Mouse (Mus musculus): Measurements from ENCODE around the gene Klhl36. TPM values are rescaled to one million over a fixed set of nuclear protein-coding genes. Genes with fewer than 3 reads are reported as not detected.
"Not testable (repeated sequence)": the region's sequence is repeated elsewhere in the genome, so short reads cannot be mapped to it uniquely, and the experiment has no call there.

The Klhl36 gene
- polyA plus RNA-seq, 1 experiment from 2014 or later, result 11.9 TPM

GRCm38 (mm10) chr8:119838983-119839340 lies 23.1 kb upstream of the Klhl36 start:
- DNase-seq (ENCODE audit: low spot score) (no peak), ATAC-seq (no peak)
- Histone ChIP-seq H3K9me3 (replicated peaks; ENCODE audit: control insufficient read depth, low read length) (no peaks in the 10 kb centered on the region), H3K9ac (ENCODE audit: low read length) (peak overlapping the region; percentile 79), H3K27me3 (replicated peaks; ENCODE audit: control insufficient read depth, insufficient read depth, low read length) (no peaks in the 10 kb centered on the region), H3K36me3 (ENCODE audit: control insufficient read depth, insufficient read depth, low read length) (no peaks in the 10 kb centered on the region), H3K4me2 (ENCODE audit: low read length) (peak overlapping the region; percentile 75), H3K4me3 (ENCODE audit: low read depth, low read length) (peak overlapping the region; percentile 75), H3K27ac (ENCODE audit: low read depth, low read length) (peak overlapping the region; percentile 45), H3K4me1 (ENCODE audit: control insufficient read depth, insufficient read depth, low read length) (peaks cover 20% of the 10 kb centered on the region)
- 54% methylated on average over 4 of the region's 4 CpGs for WGBS

DNA sequence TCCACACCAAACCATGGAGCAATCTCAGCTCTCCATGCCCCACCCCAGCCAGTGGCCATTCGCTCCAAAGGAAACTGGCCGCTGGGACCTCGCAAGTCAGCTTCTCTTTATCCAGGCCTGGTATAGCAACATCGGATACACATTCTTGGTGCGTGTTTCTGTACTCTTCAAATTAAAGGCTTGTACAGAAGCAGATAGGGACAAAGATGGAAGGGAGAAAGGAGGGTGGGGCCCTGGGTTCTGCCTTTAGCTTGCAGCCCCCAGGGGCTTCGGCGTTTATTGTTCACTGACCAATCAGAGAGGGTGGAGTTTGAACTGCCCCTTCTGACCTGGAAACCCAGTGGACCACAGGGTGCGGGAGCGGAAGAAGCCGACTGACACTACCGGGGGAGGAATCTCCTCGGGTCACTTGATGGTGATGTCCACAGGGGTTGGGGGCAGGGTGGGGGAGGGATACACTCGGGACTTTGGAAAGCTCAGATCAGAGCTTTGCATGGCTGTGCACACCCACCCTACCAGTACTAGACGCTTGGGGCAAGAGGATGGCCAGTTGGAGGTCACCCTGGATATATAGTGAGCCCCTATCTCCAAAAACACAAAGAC lies 22.5 kb upstream of the Klhl36 start:
- Histone ChIP-seq H3K9me3 (replicated peaks; ENCODE audit: control insufficient read depth, low read length) (no peaks in the 10 kb centered on the region), H3K9ac (ENCODE audit: low read length) (peak overlapping the region; percentile 79), H3K27ac (ENCODE audit: low read depth, low read length) (peak overlapping the region; percentile 45; the same call in 1 of the 2 replicates), H3K4me2 (ENCODE audit: low read length) (peak overlapping the region; percentile 75), H3K4me3 (ENCODE audit: low read depth, low read length) (peak overlapping the region; percentile 75), H3K36me3 (ENCODE audit: control insufficient read depth, insufficient read depth, low read length) (no peaks in the 10 kb centered on the region), H3K27me3 (replicated peaks; ENCODE audit: control insufficient read depth, insufficient read depth, low read length) (no peaks in the 10 kb centered on the region), H3K4me1 (ENCODE audit: control insufficient read depth, insufficient read depth, low read length) (peaks cover 20% of the 10 kb centered on the region)
- ATAC-seq (no peak), DNase-seq (ENCODE audit: low spot score) (no peak)
- WGBS, result 15% methylated on average over 14 of the region's 14 CpGs

GRCm38 (mm10) chr8:119840275-119840808 lies 21.7 kb upstream of the Klhl36 start, which contains the start of gene Cotl1:
TSS of gene Cotl1 (minus strand) at chr8:119840544.
- Histone ChIP-seq H3K4me2 (ENCODE audit: low read length) (peak within 1 kb of the TSS; percentile 75), H3K4me1 (ENCODE audit: control insufficient read depth, insufficient read depth, low read length) (peaks cover 20% of the 10 kb centered on the region), H3K9ac (ENCODE audit: low read length) (peak within 1 kb of the TSS; percentile 79), H3K9me3 (replicated peaks; ENCODE audit: control insufficient read depth, low read length) (no peaks in the 10 kb centered on the region), H3K27me3 (replicated peaks; ENCODE audit: control insufficient read depth, insufficient read depth, low read length) (no peaks in the 10 kb centered on the region), H3K4me3 (ENCODE audit: low read depth, low read length) (peak within 1 kb of the TSS; percentile 75), H3K27ac (ENCODE audit: low read depth, low read length) (peak within 1 kb of the TSS; percentile 68), H3K36me3 (ENCODE audit: control insufficient read depth, insufficient read depth, low read length) (no peaks in the 10 kb centered on the region)
- DNase-seq (ENCODE audit: low spot score) (peak; percentile 99), ATAC-seq (peak; percentile 97)
- WGBS, result under 1% methylated on average over 52 of the region's 57 CpGs

GRCm38 (mm10) chr8:119840905-119841411 lies 21.1 kb upstream of the Klhl36 start:
- peak overlapping the region; percentile 75 for H3K4me3 ChIP-seq (ENCODE audit: low read depth, low read length)
- H3K27ac ChIP-seq (ENCODE audit: low read depth, low read length), result peak overlapping the region; percentile 68
- DNase-seq (ENCODE audit: low spot score) (no peak), ATAC-seq (peak; percentile 27)
- H3K27me3 ChIP-seq (replicated peaks; ENCODE audit: control insufficient read depth, insufficient read depth, low read length), result no peaks in the 10 kb centered on the region
- H3K4me1 ChIP-seq (ENCODE audit: control insufficient read depth, insufficient read depth, low read length), result peaks cover 17% of the 10 kb centered on the region
- peak overlapping the region; percentile 29; the same call in 1 of the 2 replicates for H3K9ac ChIP-seq (ENCODE audit: low read length)
- peak overlapping the region; percentile 75 for H3K4me2 ChIP-seq (ENCODE audit: low read length)
- H3K9me3 ChIP-seq (replicated peaks; ENCODE audit: control insufficient read depth, low read length), result no peaks in the 10 kb centered on the region
- 9% methylated on average over 8 of the region's 8 CpGs for WGBS
- no peaks in the 10 kb centered on the region for H3K36me3 ChIP-seq (ENCODE audit: control insufficient read depth, insufficient read depth, low read length)

DNA sequence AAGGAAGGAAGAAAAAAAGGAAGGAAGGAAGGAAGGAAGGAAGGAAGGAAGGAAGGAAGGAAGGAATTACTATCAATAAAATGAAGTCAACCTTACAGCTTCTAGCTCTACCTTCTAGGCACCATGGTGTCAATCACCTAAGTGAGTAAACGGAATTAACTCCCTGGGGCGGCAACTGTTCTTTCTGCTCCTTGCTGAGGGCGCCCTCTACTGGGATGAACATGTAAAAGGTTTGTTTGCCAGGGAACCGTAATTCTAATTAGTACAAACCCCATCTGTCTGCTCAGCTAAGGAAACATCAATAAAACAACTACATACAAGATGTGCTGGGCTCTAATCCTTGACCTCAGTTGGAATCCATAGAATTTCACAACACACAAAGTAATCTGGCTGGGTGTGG lies 18.6 kb upstream of the Klhl36 start:
- Histone ChIP-seq H3K36me3 (ENCODE audit: control insufficient read depth, insufficient read depth, low read length) (no peaks in the 10 kb centered on the region), H3K27ac (ENCODE audit: low read depth, low read length) (no peak overlapping the region), H3K4me2 (ENCODE audit: low read length) (no peak overlapping the region), H3K9ac (ENCODE audit: low read length) (no peak overlapping the region), H3K27me3 (replicated peaks; ENCODE audit: control insufficient read depth, insufficient read depth, low read length) (no peaks in the 10 kb centered on the region), H3K9me3 (replicated peaks; ENCODE audit: control insufficient read depth, low read length) (no peaks in the 10 kb centered on the region), H3K4me3 (ENCODE audit: low read depth, low read length) (no peak overlapping the region), H3K4me1 (ENCODE audit: control insufficient read depth, insufficient read depth, low read length) (peaks cover 13% of the 10 kb centered on the region)
- ATAC-seq (no peak), DNase-seq (ENCODE audit: low spot score) (peak; percentile 91)
- WGBS, result 2% methylated on average over 4 of the region's 4 CpGs

GRCm38 (mm10) chr8:119844577-119844976 lies 17.5 kb upstream of the Klhl36 start:
- DNase-seq (ENCODE audit: low spot score) (no peak), ATAC-seq (no peak)
- no peak overlapping the region for H3K9ac ChIP-seq (ENCODE audit: low read length)
- WGBS, result 39% methylated on average over 8 of the region's 8 CpGs
- no peaks in the 10 kb centered on the region for H3K27me3 ChIP-seq (replicated peaks; ENCODE audit: control insufficient read depth, insufficient read depth, low read length)
- H3K4me3 ChIP-seq (ENCODE audit: low read depth, low read length), result no peak overlapping the region
- peaks cover 7% of the 10 kb centered on the region; the same call in 1 of the 2 replicates for H3K4me1 ChIP-seq (ENCODE audit: control insufficient read depth, insufficient read depth, low read length)
- no peaks in the 10 kb centered on the region for H3K36me3 ChIP-seq (ENCODE audit: control insufficient read depth, insufficient read depth, low read length)
- H3K27ac ChIP-seq (ENCODE audit: low read depth, low read length), result no peak overlapping the region
- H3K4me2 ChIP-seq (ENCODE audit: low read length), result no peak overlapping the region
- no peaks in the 10 kb centered on the region for H3K9me3 ChIP-seq (replicated peaks; ENCODE audit: control insufficient read depth, low read length)

DNA sequence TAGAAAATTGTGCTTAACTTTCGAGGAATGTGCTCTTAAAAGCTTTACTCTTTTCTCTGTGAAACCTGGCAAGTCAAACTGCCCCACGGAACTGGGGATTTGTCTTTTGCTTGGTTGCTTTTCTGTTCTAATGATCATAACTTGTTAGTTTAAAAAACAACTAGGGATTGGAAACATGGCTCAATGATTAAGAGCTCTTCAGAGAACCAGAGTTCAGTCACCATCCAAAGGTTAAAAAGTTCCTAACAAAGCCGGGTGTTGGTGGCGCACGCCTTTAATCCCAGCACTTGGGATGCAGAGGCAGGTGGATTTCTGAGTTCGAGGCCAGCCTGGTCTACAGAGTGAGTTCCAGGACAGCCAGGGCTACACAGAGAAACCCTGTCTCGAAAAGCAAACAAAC lies 16.3 kb upstream of the Klhl36 start:
- WGBS, result 80% methylated on average over 7 of the region's 7 CpGs
- not testable (repeated sequence) for DNase-seq (ENCODE audit: low spot score)

DNA sequence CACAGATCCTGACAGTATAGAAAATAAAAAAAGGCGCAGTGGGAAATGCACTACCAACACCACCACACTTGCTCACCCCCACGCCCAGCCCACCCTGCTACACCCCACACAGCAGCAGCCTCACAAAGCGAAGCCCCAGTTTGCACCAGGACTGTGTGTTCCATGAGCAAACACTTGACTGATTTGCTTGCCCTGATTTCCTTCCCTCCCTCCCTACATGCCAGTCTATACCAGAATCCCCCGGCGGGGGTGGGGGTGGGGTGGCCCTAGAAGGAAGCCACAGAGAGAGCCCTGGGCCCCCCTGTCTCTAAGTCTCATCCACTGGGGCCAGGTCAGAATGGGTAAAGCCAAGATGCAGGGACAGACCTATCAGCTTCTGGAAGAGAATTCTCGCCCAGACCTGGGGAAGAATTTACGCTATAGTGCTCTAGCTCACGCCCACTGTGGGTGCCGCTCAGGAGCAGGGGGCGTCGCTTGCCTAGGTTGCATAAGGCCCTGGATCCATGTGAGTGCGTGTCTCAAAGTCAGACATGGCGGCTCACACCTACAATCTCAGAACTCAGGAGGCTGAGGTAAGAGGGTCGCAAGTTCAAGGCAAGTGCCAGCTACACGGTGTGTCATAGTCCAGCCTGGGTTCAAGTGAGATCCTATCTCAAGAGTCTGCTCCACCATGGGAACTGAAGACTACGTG lies 14.7 kb upstream of the Klhl36 start:
- DNase-seq (ENCODE audit: low spot score), result no peak
- H3K9ac ChIP-seq (ENCODE audit: low read length), result no peak overlapping the region
- H3K27ac ChIP-seq (ENCODE audit: low read depth, low read length), result no peak overlapping the region
- H3K4me1 ChIP-seq (ENCODE audit: control insufficient read depth, insufficient read depth, low read length), result no peaks in the 10 kb centered on the region
- H3K36me3 ChIP-seq (ENCODE audit: control insufficient read depth, insufficient read depth, low read length), result no peaks in the 10 kb centered on the region
- H3K27me3 ChIP-seq (replicated peaks; ENCODE audit: control insufficient read depth, insufficient read depth, low read length), result no peaks in the 10 kb centered on the region
- WGBS, result 86% methylated on average over 16 of the region's 16 CpGs
- no peak for ATAC-seq
- no peak overlapping the region for H3K4me3 ChIP-seq (ENCODE audit: low read depth, low read length)
- H3K9me3 ChIP-seq (replicated peaks; ENCODE audit: control insufficient read depth, low read length), result no peaks in the 10 kb centered on the region
- H3K4me2 ChIP-seq (ENCODE audit: low read length), result no peak overlapping the region

More for the DNA sequence above, 16.3 kb upstream of the Klhl36 start:
- not testable (repeated sequence) for H3K27ac ChIP-seq (ENCODE audit: low read depth, low read length); H3K4me3 ChIP-seq (ENCODE audit: low read depth, low read length); H3K9me3 ChIP-seq (replicated peaks; ENCODE audit: control insufficient read depth, low read length); H3K4me1 ChIP-seq (ENCODE audit: control insufficient read depth, insufficient read depth, low read length); H3K36me3 ChIP-seq (ENCODE audit: control insufficient read depth, insufficient read depth, low read length); H3K9ac ChIP-seq (ENCODE audit: low read length); H3K4me2 ChIP-seq (ENCODE audit: low read length); H3K27me3 ChIP-seq (replicated peaks; ENCODE audit: control insufficient read depth, insufficient read depth, low read length); ATAC-seq

DNA sequence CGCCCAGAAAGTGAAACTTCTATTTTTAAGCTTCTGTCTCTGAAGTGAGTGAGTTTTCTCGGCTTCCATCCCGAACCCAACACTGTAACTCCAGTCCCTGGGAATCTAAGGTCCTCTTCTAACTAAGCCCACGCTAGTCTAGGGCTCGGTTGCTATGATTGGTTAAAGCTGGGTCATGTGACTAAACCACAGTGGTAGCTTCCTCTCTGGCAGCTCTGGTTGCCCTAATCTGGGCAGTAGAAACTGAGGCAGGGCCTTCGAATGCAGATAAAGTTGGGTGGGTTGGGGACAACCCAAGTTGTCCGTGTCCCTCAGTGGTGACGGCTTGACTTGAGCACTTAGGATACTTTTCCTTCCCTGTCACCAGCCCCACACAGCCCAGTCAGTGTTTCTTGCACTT lies 8.5 kb upstream of the Klhl36 start:
- no peak overlapping the region for H3K27ac ChIP-seq (ENCODE audit: low read depth, low read length)
- H3K36me3 ChIP-seq (ENCODE audit: control insufficient read depth, insufficient read depth, low read length), result no peaks in the 10 kb centered on the region
- no peaks in the 10 kb centered on the region for H3K4me1 ChIP-seq (ENCODE audit: control insufficient read depth, insufficient read depth, low read length)
- no peak overlapping the region for H3K4me2 ChIP-seq (ENCODE audit: low read length)
- H3K9me3 ChIP-seq (replicated peaks; ENCODE audit: control insufficient read depth, low read length), result no peaks in the 10 kb centered on the region
- no peak for ATAC-seq
- DNase-seq (ENCODE audit: low spot score), result no peak
- H3K9ac ChIP-seq (ENCODE audit: low read length), result no peak overlapping the region
- H3K27me3 ChIP-seq (replicated peaks; ENCODE audit: control insufficient read depth, insufficient read depth, low read length), result no peaks in the 10 kb centered on the region
- no peak overlapping the region for H3K4me3 ChIP-seq (ENCODE audit: low read depth, low read length)
- 45% methylated on average over 8 of the region's 8 CpGs for WGBS
